Mouse (Mus musculus): Measurements from ENCODE around the gene Lctl.
A peak's percentile ranks its signal among the peaks of the same experiment; 100 is the strongest.
"Not testable (repeated sequence)": the region's sequence is repeated elsewhere in the genome, so short reads cannot be mapped to it uniquely, and the experiment has no call there.

Lctl gene

GRCm38 (mm10) chr9:64119898-64120297 is 3.0 kb downstream of the Lctl start:
- peak; percentile 49 for DNase-seq (ENCODE audit: low read depth, low spot score)

GRCm38 (mm10) chr9:64120584-64121277 is 3.8 kb downstream of the Lctl start:
- peak; percentile 31 for DNase-seq (ENCODE audit: low read depth, low spot score)

GRCm38 (mm10) chr9:64122601-64123000 is 5.7 kb downstream of the Lctl start:
- no peak for DNase-seq (ENCODE audit: low read depth, low spot score)

- not testable (repeated sequence) for DNase-seq (ENCODE audit: low read depth, low spot score)
Measured at GRCm38 (mm10) chr9:64124846-64125245, 7.9 kb downstream of the Lctl start.

- DNase-seq (ENCODE audit: low read depth, low spot score), result no peak
Measured at GRCm38 (mm10) chr9:64125307-64125706, 8.4 kb downstream of the Lctl start.

- no peak for DNase-seq (ENCODE audit: low read depth, low spot score)
Measured at GRCm38 (mm10) chr9:64126121-64126520, 9.2 kb downstream of the Lctl start.

- no peak for DNase-seq (ENCODE audit: low read depth, low spot score)
Measured at GRCm38 (mm10) chr9:64131623-64132022, 14.7 kb downstream of the Lctl start.

- not testable (repeated sequence) for DNase-seq (ENCODE audit: low read depth, low spot score)
Measured at GRCm38 (mm10) chr9:64138896-64139295, 21.9 kb downstream of the Lctl start.

- no peak for DNase-seq (ENCODE audit: low read depth, low spot score)
Measured at GRCm38 (mm10) chr9:64139879-64140278, 22.9 kb downstream of the Lctl start.

GRCm38 (mm10) chr9:64156641-64157040 is 39.7 kb downstream of the Lctl start:
- DNase-seq (ENCODE audit: low read depth, low spot score), result no peak

GRCm38 (mm10) chr9:64160471-64160870 is 43.5 kb downstream of the Lctl start:
- DNase-seq (ENCODE audit: low read depth, low spot score), result no peak

- DNase-seq (ENCODE audit: low read depth, low spot score), result not testable (repeated sequence)
Measured at GRCm38 (mm10) chr9:64169967-64170366, 53.0 kb downstream of the Lctl start.

GRCm38 (mm10) chr9:64172145-64172815 is 55.3 kb downstream of the Lctl start:
- no peak for DNase-seq (ENCODE audit: low read depth, low spot score)

- peak; percentile 90 for DNase-seq (ENCODE audit: low read depth, low spot score)
Measured at GRCm38 (mm10) chr9:64172816-64173665, 56.1 kb downstream of the Lctl start, which contains the start of the genes Zwilch and Rpl4. Gene Zwilch (minus strand): TSS chr9:64173104. Gene Rpl4 (plus strand): TSS chr9:64173375.

GRCm38 (mm10) chr9:64173666-64174220 is 56.8 kb downstream of the Lctl start:
- no peak for DNase-seq (ENCODE audit: low read depth, low spot score)

- DNase-seq (ENCODE audit: low read depth, low spot score), result no peak
Measured at GRCm38 (mm10) chr9:64174341-64174740, 57.4 kb downstream of the Lctl start.

GRCm38 (mm10) chr9:64174766-64175165 is 57.8 kb downstream of the Lctl start:
- no peak for DNase-seq (ENCODE audit: low read depth, low spot score)

- DNase-seq (ENCODE audit: low read depth, low spot score), result peak; percentile 39
Measured at GRCm38 (mm10) chr9:64175378-64175777, 58.4 kb downstream of the Lctl start.

- DNase-seq (ENCODE audit: low read depth, low spot score), result peak; percentile 28
Measured at GRCm38 (mm10) chr9:64178610-64178973, 61.6 kb downstream of the Lctl start.

- peak; percentile 96 for DNase-seq (ENCODE audit: low read depth, low spot score)
Measured at GRCm38 (mm10) chr9:64178974-64179646, 62.2 kb downstream of the Lctl start, which contains the start of gene Snapc5. Gene Snapc5 (plus strand): TSS chr9:64179274.

- DNase-seq (ENCODE audit: low read depth, low spot score), result not testable (repeated sequence)
Measured at GRCm38 (mm10) chr9:64183295-64183694, 66.3 kb downstream of the Lctl start.

All from brain, adult 2 months (tissue).